Mouse (Mus musculus) kidney, postnatal 14 days (tissue): Measurements from ENCODE around the gene Btg2.

Source experiments
- DNase-seq: peaks from one replicate; pipeline ENCODE4 v3.0.0; 2022; ENCODE audit warnings: mixed read lengths

Gene Btg2

DNA sequence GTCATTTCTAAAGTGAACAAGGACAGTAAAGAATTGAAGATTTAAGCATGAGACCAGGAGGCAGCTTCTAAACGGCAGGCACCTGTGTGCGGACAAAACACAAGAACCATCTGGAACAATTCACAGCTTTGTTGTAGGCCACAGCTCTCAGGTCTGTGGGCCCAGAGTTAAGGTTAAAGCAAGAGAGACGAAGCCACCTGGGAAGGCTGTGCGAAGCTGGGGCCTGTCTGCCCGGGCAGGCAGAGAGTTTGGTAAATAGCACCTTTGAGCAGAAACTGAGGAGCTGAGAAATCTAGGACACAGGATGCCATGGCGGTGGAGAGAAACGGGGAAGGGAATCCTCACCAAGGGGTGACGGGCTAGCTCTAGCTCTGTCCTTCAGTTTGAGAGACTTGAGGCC is 3.4 kb downstream of the Btg2 start:
- DNase-seq: no peak

DNA sequence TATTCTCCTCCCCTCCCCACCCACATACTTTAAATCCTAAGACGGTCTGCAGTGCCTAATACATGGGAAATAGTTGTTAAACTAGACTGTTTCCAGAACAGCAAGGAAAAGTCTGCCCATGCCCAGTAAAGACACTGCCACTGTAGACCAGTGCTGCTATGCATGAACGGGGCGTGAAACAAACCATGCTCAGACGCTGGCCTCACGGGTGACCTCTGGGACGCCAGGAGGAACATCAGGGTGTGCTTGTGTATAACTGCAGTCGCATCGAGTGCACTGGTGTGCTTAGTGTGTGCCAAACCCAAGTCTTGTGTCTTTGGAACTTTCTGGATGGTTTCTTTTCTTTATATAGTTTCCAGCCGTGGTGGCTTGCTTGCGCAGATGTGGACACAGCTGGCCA is 4.3 kb downstream of the Btg2 start:
- DNase-seq: no peak

GRCm38 (mm10) chr1:134074184-134074583 is 4.7 kb downstream of the Btg2 start:
- no peak for DNase-seq

DNA sequence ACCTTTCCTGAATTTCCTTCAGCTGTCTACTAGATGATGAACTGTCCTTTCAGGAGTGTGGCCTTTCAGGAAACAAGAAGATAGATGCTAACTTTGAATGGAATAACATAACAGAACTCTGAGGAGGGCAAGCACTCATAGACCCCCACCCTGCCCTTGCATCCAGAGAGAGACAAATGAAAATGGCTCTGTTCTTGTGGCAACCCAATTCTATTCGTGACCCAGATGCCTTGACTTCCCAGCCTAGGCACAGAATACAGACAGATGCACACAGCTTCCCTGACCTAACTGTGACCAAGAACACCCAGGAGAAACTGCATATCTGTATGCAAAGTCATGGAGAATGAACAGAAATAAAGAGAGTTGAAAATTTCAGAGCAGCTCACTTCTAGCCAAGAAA is 5.3 kb downstream of the Btg2 start:
- DNase-seq: no peak

- DNase-seq: no peak
Measured at GRCm38 (mm10) chr1:134073061-134073564, 5.8 kb downstream of the Btg2 start.

DNA sequence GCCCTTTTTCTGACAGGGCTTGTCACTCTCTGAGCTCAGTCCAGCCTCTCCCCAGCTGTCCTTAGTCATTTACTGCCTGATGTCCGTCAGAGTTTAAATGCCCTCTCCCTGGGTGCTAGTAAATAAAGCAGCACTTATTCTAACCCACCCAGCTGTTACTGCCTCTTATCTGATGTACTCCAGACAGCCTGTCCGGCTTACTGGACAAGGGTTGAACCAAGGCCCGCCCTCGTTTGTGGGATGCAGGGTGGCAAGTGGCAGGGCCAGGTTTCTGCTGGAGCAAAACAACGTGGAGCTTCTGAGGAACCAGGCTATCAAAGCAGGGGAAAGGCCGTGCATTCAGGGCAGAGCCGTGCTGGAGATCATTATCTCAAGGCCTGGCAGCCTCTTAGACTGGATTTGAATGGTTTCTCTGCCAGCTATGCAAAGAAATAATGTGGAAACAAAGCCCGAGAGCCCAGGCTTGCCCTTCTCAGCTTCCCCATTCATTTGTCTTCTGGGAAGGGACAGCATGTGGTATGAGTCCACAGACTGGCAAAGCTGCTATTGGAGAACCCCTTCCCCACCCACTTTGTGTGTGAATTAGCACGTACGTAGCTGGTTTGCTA is 7.4 kb downstream of the Btg2 start:
- peak; percentile 59 for DNase-seq

- no peak for DNase-seq
Measured at GRCm38 (mm10) chr1:134070099-134070669, 8.7 kb downstream of the Btg2 start.

DNA sequence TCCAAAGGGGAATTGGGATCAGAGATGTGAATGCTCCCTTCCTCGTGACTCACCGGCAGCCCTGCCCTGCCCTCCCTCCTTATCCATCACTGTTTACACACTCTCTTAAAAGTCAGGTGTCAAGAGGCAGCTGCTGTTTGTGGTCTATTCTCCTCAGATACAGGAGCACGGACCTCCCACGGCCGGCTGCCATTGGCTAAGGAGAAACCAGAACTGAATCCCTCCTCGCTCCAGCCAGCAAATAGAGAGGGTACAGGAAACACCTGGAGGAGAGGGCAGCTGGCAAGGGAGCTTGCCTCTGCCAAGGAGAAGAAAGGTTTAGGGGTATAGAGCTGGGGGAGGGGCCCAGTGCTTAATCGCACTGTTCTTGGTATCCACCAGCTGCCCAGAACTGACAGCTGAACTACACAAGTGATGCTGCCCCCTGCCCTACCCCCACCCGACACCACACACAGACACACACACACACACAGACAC is 11.7 kb downstream of the Btg2 start:
- peak; percentile 75 for DNase-seq

- no peak for DNase-seq
Measured at GRCm38 (mm10) chr1:134066554-134066953, 12.4 kb downstream of the Btg2 start.

GRCm38 (mm10) chr1:134065241-134065809 is 13.6 kb downstream of the Btg2 start:
- no peak for DNase-seq

- DNase-seq: no peak
Measured at GRCm38 (mm10) chr1:134064296-134064831, 14.6 kb downstream of the Btg2 start.

DNA sequence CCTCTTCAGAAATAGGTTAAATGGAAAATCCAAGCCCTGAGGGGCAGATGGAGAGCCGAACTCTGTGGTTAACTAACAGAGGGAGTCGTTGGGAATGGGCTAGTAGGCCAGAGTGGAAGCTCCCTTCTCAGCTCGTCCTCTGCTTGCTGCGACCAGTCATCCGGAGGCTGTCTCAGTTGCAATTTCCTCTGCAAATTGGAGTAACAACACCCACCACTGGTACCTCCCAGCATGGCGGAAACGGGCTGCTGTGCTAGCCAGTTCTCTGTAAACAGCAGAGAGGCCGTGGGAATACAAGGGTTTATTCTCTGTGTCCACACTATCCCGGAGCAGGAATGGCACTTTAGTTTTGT is 15.2 kb downstream of the Btg2 start:
- peak; percentile 61 for DNase-seq

DNA sequence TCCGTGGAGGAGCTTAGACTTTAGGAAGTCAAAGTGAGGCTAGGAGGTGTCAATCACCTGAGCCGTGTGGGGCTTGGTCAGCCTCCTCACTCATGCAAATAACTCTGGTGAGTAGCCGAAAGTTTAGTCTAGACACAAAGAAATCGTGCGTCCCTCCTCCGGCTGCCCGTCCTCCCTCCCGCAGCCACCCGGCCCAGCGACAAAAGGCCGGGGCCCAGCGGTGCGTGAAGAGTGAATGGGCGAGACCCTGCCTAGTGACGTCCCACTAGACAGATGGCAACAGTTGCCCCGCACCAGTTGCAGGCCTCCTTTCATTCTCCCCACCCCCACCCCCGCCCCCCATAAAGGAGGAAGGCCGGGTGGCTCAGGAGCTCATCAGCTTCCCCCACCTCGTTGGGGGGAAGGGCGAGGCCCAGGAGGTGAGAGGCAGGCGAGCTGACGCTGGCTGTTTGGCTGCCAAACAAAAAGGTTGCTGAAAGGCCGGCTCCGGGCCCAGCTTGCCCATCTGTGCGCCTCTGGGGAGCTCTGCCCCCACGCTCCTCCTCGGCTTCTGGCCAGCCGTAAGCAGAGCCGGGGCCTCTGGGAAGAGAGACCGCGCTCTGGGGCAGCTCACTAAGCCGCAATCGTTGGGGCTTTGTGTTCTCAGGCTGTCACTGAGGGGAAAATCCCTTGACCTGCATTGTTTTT is 15.7 kb downstream of the Btg2 start:
- peak; percentile 73 for DNase-seq

GRCm38 (mm10) chr1:134062411-134063085 is 16.4 kb downstream of the Btg2 start:
- DNase-seq: peak; percentile 39

GRCm38 (mm10) chr1:134061915-134062314 is 17.0 kb downstream of the Btg2 start:
- no peak for DNase-seq

GRCm38 (mm10) chr1:134060849-134061569 is 17.9 kb downstream of the Btg2 start:
- peak; percentile 94 for DNase-seq

GRCm38 (mm10) chr1:134059739-134060695 is 18.9 kb downstream of the Btg2 start:
- no peak for DNase-seq

- peak; percentile 61 for DNase-seq
Measured at GRCm38 (mm10) chr1:134058870-134059269, 20.1 kb downstream of the Btg2 start.

- DNase-seq: no peak
Measured at GRCm38 (mm10) chr1:134057736-134058135, 21.2 kb downstream of the Btg2 start.

DNA sequence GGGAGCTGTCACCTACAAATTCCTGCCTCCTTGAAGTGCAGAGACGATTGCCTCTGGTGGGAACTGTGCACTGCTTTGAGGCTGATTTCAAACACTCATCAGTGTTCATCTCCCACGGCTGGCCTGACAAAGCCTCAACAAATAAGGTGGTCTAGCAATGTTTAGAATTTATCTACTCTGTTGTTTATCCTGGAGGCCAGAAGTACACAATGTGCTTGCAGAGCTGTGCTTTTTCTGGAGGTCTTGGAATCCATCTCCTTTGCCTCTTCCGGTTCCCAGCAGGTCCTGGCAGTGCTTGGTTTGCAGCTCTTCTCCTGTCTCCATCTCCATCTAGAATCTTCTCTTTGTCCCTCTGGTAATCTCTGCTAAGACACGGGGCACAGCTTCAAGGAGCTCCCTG is 22.6 kb downstream of the Btg2 start:
- no peak for DNase-seq

GRCm38 (mm10) chr1:134055666-134056245 is 23.2 kb downstream of the Btg2 start:
- no peak for DNase-seq
